8 mouse cellular contexts compared by ENCODE assay signal in genomic region chr15:79683707-79684465, GRCm38 (mm10). TPM values are rescaled to one million over a fixed set of nuclear protein-coding genes. Genes with fewer than 3 reads are reported as not detected.
DNase-seq lines count a peak whose midpoint lies in the region; ATAC-seq and TF ChIP-seq lines count a peak whose summit lies in the region.

No protein-coding gene starts in this region.

- no peak for TF ChIP-seq CTCF in forebrain, postnatal 0 days (IDR thresholded peaks at IDR 0.05; ENCODE audit: low read depth)

- H3K27ac ChIP-seq in kidney, embryonic 16.5 days (ENCODE audit: low read length): no peak overlapping the region
- no peak overlapping the region for H3K27ac ChIP-seq in forebrain, postnatal 0 days (ENCODE audit: low read depth, low read length)
- peak overlapping the region; percentile 99 for H3K27ac ChIP-seq in liver, embryonic 16.5 days (ENCODE audit: low read length)

- H3K27me3 ChIP-seq in kidney, embryonic 16.5 days (ENCODE audit: insufficient read depth, low read length): no peaks in the 10 kb centered on the region
- no peaks in the 10 kb centered on the region for H3K27me3 ChIP-seq in forebrain, postnatal 0 days (ENCODE audit: insufficient read depth, low read length)
- H3K27me3 ChIP-seq in liver, embryonic 16.5 days (ENCODE audit: control insufficient read depth, insufficient read depth, low read depth, low read length): no peaks in the 10 kb centered on the region

- H3K9ac ChIP-seq in kidney, embryonic 16.5 days (replicated peaks; ENCODE audit: low read length): no peak overlapping the region; the same call in none of the 2 replicates
- H3K9ac ChIP-seq in forebrain, postnatal 0 days: peak overlapping the region; percentile 71
- H3K9ac ChIP-seq in liver, embryonic 16.5 days (ENCODE audit: low read depth, low read length): peak overlapping the region; percentile 98

- H3K4me3 ChIP-seq in kidney, embryonic 16.5 days (ENCODE audit: low read length): peak overlapping the region; percentile 83
- peak overlapping the region; percentile 71 for H3K4me3 ChIP-seq in forebrain, postnatal 0 days (ENCODE audit: low read depth, low read length)
- H3K4me3 ChIP-seq in liver, embryonic 16.5 days (ENCODE audit: low read depth, low read length): peak overlapping the region; percentile 92

- peak overlapping the region; percentile 79 for H3K4me2 ChIP-seq in kidney, embryonic 16.5 days (replicated peaks; ENCODE audit: low read depth, low read length)
- H3K4me2 ChIP-seq in forebrain, postnatal 0 days (ENCODE audit: low read depth): peak overlapping the region; percentile 70
- peak overlapping the region; percentile 89 for H3K4me2 ChIP-seq in liver, embryonic 16.5 days (ENCODE audit: low read depth, low read length)

- DNase-seq in kidney, postnatal 4 days: no peak
- peak; percentile 60 for DNase-seq in adrenal gland, postnatal 10 days
- no peak for DNase-seq in forebrain, postnatal 0 days
- no peak for DNase-seq in spleen, adult 12 weeks (ENCODE audit: low spot score)
- DNase-seq in kidney, adult 18-20 months: no peak
- DNase-seq in ovary, postnatal 36 days (ENCODE audit: low spot score): no peak

- 55% methylated on average over 19 of the region's 19 CpGs for WGBS in kidney, embryonic 16.5 days
- WGBS in forebrain, postnatal 0 days: 68% methylated on average over 19 of the region's 19 CpGs
- 49% methylated on average over 19 of the region's 19 CpGs for WGBS in liver, embryonic 16.5 days (ENCODE audit: insufficient replicate concordance)

- no peak for ATAC-seq in kidney, embryonic 16.5 days (ENCODE audit: low FRiP score, low TSS enrichment)
- ATAC-seq in forebrain, postnatal 0 days: no peak
- ATAC-seq in liver, embryonic 16.5 days (ENCODE audit: low read depth): no peak

- H3K36me3 ChIP-seq in kidney, embryonic 16.5 days (ENCODE audit: insufficient read depth, low read length): no peaks in the 10 kb centered on the region
- no peaks in the 10 kb centered on the region for H3K36me3 ChIP-seq in forebrain, postnatal 0 days (ENCODE audit: insufficient read depth)
- no peaks in the 10 kb centered on the region for H3K36me3 ChIP-seq in liver, embryonic 16.5 days (ENCODE audit: control insufficient read depth, insufficient read depth)

- peaks cover 53% of the 10 kb centered on the region for H3K4me1 ChIP-seq in kidney, embryonic 16.5 days (ENCODE audit: insufficient read depth, low read length)
- peaks cover 31% of the 10 kb centered on the region for H3K4me1 ChIP-seq in forebrain, postnatal 0 days (ENCODE audit: insufficient read depth)
- H3K4me1 ChIP-seq in liver, embryonic 16.5 days (ENCODE audit: control insufficient read depth, low read depth, low read length): peaks cover 64% of the 10 kb centered on the region

- H3K9me3 ChIP-seq in kidney, embryonic 16.5 days (ENCODE audit: low read length): no peaks in the 10 kb centered on the region
- H3K9me3 ChIP-seq in forebrain, postnatal 0 days (ENCODE audit: low read length): no peaks in the 10 kb centered on the region
- no peaks in the 10 kb centered on the region for H3K9me3 ChIP-seq in liver, embryonic 16.5 days (replicated peaks; ENCODE audit: control insufficient read depth, low read length)

RNA-seq across cellular contexts. Expression of gene Josd1, which starts 3.8 kb away (rescaled TPM):
- polyA plus RNA-seq in kidney, embryonic 16.5 days (2015; fragmentation: Nextera tagmentation; extraction: Ambion mirVana): 18.2 and 19.6 TPM in 2 replicates
- 10 to 100 TPM; 45.1 to 50.7 TPM for total RNA-seq in adrenal gland, postnatal 10 days (2021)
- 49.2 and 54.1 TPM in 2 replicates for total RNA-seq in forebrain, postnatal 0 days (2014; rRNA removed)
- polyA plus RNA-seq in forebrain, postnatal 0 days (2015; fragmentation: Nextera tagmentation; extraction: Ambion mirVana): 18.6 and 20.2 TPM in 2 replicates
- polyA plus RNA-seq in liver, embryonic 16.5 days (2015; fragmentation: Nextera tagmentation; extraction: Ambion mirVana): 19.2 and 21.6 TPM in 2 replicates

RNA-seq across cellular contexts. Expression of gene Gtpbp1, which starts 6.8 kb away (rescaled TPM):
- 32.7 and 36.6 TPM in 2 replicates for polyA plus RNA-seq in kidney, embryonic 16.5 days (2015; fragmentation: Nextera tagmentation; extraction: Ambion mirVana)
- total RNA-seq in adrenal gland, postnatal 10 days (2021): 10 to 100 TPM; 26.7 to 30.0 TPM
- total RNA-seq in forebrain, postnatal 0 days (2014; rRNA removed): 74.2 and 78.1 TPM in 2 replicates
- 43.4 and 47.6 TPM in 2 replicates for polyA plus RNA-seq in forebrain, postnatal 0 days (2015; fragmentation: Nextera tagmentation; extraction: Ambion mirVana)
- 26.2 and 28.5 TPM in 2 replicates for polyA plus RNA-seq in liver, embryonic 16.5 days (2015; fragmentation: Nextera tagmentation; extraction: Ambion mirVana)

RNA-seq across cellular contexts. Expression of gene Tomm22, which starts 13.2 kb away (rescaled TPM):
- 262 and 263 TPM in 2 replicates for polyA plus RNA-seq in kidney, embryonic 16.5 days (2015; fragmentation: Nextera tagmentation; extraction: Ambion mirVana)
- total RNA-seq in adrenal gland, postnatal 10 days (2021): 100 to 1,000 TPM; 143 to 156 TPM
- total RNA-seq in forebrain, postnatal 0 days (2014; rRNA removed): 132 and 167 TPM in 2 replicates
- polyA plus RNA-seq in forebrain, postnatal 0 days (2015; fragmentation: Nextera tagmentation; extraction: Ambion mirVana): 248 and 266 TPM in 2 replicates
- polyA plus RNA-seq in liver, embryonic 16.5 days (2015; fragmentation: Nextera tagmentation; extraction: Ambion mirVana): 116 and 125 TPM in 2 replicates

RNA-seq across cellular contexts. Expression of gene Cby1, which starts 24.9 kb away (rescaled TPM):
- 59.5 and 59.8 TPM in 2 replicates for polyA plus RNA-seq in kidney, embryonic 16.5 days (2015; fragmentation: Nextera tagmentation; extraction: Ambion mirVana)
- total RNA-seq in adrenal gland, postnatal 10 days (2021): 10 to 100 TPM; 22.7 to 26.0 TPM
- 70.3 and 107 TPM in 2 replicates for total RNA-seq in forebrain, postnatal 0 days (2014; rRNA removed)
- polyA plus RNA-seq in forebrain, postnatal 0 days (2015; fragmentation: Nextera tagmentation; extraction: Ambion mirVana): 117 and 119 TPM in 2 replicates
- polyA plus RNA-seq in liver, embryonic 16.5 days (2015; fragmentation: Nextera tagmentation; extraction: Ambion mirVana): 10.2 and 11.8 TPM in 2 replicates

RNA-seq across cellular contexts. Expression of gene Fam227a, which starts 25.1 kb away (rescaled TPM):
- polyA plus RNA-seq in kidney, embryonic 16.5 days (2015; fragmentation: Nextera tagmentation; extraction: Ambion mirVana): 1.1 and 1.4 TPM in 2 replicates
- 1 to 10 TPM; 2.8 to 3.1 TPM for total RNA-seq in adrenal gland, postnatal 10 days (2021)
- total RNA-seq in forebrain, postnatal 0 days (2014; rRNA removed): 17.1 and 25.7 TPM in 2 replicates
- polyA plus RNA-seq in forebrain, postnatal 0 days (2015; fragmentation: Nextera tagmentation; extraction: Ambion mirVana): 1.0 and 1.9 TPM in 2 replicates
- 0.14 and 0.15 TPM in 2 replicates for polyA plus RNA-seq in liver, embryonic 16.5 days (2015; fragmentation: Nextera tagmentation; extraction: Ambion mirVana)
